Mouse (Mus musculus): ENCODE data around the gene Zfp143. TPM values are rescaled to one million over a fixed set of nuclear protein-coding genes. Genes with fewer than 3 reads are reported as not detected.
"Not testable (repeated sequence)": the region's sequence is repeated elsewhere in the genome, so short reads cannot be mapped to it uniquely, and the experiment has no call there.

Gene Zfp143
- total RNA-seq, 2 experiments from 2014 or later: 6.8 to 7.6 TPM

GRCm38 (mm10) chr7:110091670-110092069 is 30.7 kb downstream of the Zfp143 start:
- DNase-seq: no peak

GRCm38 (mm10) chr7:110096332-110096731 is 35.3 kb downstream of the Zfp143 start:
- DNase-seq: no peak

- DNase-seq: no peak
Measured at GRCm38 (mm10) chr7:110097106-110097793, 36.2 kb downstream of the Zfp143 start.

- no peak for DNase-seq
Measured at GRCm38 (mm10) chr7:110100854-110101253, 39.8 kb downstream of the Zfp143 start.

GRCm38 (mm10) chr7:110101266-110101665 is 40.2 kb downstream of the Zfp143 start:
- DNase-seq: no peak

GRCm38 (mm10) chr7:110105041-110105440 is 44.0 kb downstream of the Zfp143 start:
- no peak for DNase-seq

- no peak for DNase-seq
Measured at GRCm38 (mm10) chr7:110106633-110107032, 45.6 kb downstream of the Zfp143 start.

- not testable (repeated sequence) for DNase-seq
Measured at GRCm38 (mm10) chr7:110108524-110108923, 47.5 kb downstream of the Zfp143 start.

GRCm38 (mm10) chr7:110108967-110109610 is 48.1 kb downstream of the Zfp143 start:
- peak; percentile 79 for DNase-seq

- DNase-seq: no peak
Measured at GRCm38 (mm10) chr7:110110061-110110656, 49.1 kb downstream of the Zfp143 start.

GRCm38 (mm10) chr7:110114699-110115098 is 53.7 kb downstream of the Zfp143 start:
- no peak for DNase-seq

GRCm38 (mm10) chr7:110116731-110117291 is 55.8 kb downstream of the Zfp143 start:
- DNase-seq: peak; percentile 85 to 92

GRCm38 (mm10) chr7:110118448-110118847 is 57.4 kb downstream of the Zfp143 start:
- peak; percentile 65 to 80 for DNase-seq

- no peak for DNase-seq
Measured at GRCm38 (mm10) chr7:110120157-110120784, 59.3 kb downstream of the Zfp143 start.

GRCm38 (mm10) chr7:110121162-110121515 is 60.1 kb downstream of the Zfp143 start:
- DNase-seq: no peak

GRCm38 (mm10) chr7:110121516-110122288 is 60.7 kb downstream of the Zfp143 start, which contains the start of gene Wee1:
Gene Wee1 (plus strand): TSS chr7:110122046.
- peak; percentile 99 to 100 for DNase-seq

GRCm38 (mm10) chr7:110122289-110122564 is 61.2 kb downstream of the Zfp143 start:
- DNase-seq: no peak

- peak; percentile 83 to 85 for DNase-seq
Measured at GRCm38 (mm10) chr7:110122565-110123422, 61.8 kb downstream of the Zfp143 start.

- DNase-seq: peak; percentile 29 to 42
Measured at GRCm38 (mm10) chr7:110123844-110124555, 63.0 kb downstream of the Zfp143 start.

- DNase-seq: no peak
Measured at GRCm38 (mm10) chr7:110128566-110128965, 67.5 kb downstream of the Zfp143 start.

Measured in heart, adult 18-20 months (tissue).